Mouse (Mus musculus): Measurements from ENCODE around the gene Tmem131. TPM values are rescaled to one million over a fixed set of nuclear protein-coding genes. Genes with fewer than 3 reads are reported as not detected.
"Not testable (repeated sequence)": the region's sequence is repeated elsewhere in the genome, so short reads cannot be mapped to it uniquely, and the experiment has no call there.

Tmem131 gene
- polyA plus RNA-seq, 1 experiment from 2014 or later: 22.1 TPM

GRCm38 (mm10) chr1:36914455-36915199 is 28.8 kb downstream of the Tmem131 start:
- no peak for ATAC-seq (ENCODE audit: low read depth)
- WGBS: 49% methylated on average over 7 of the region's 7 CpGs
- H3K9me3 ChIP-seq (ENCODE audit: control insufficient read depth, low read length): no peaks in the 10 kb centered on the region
- peaks cover 6% of the 10 kb centered on the region; the same call in 1 of the 2 replicates for H3K4me1 ChIP-seq (ENCODE audit: control insufficient read depth, insufficient read depth, low read length)
- no peak overlapping the region for H3K4me3 ChIP-seq (ENCODE audit: low read depth, low read length)
- H3K36me3 ChIP-seq (ENCODE audit: control insufficient read depth, insufficient read depth, low read length): no peaks in the 10 kb centered on the region
- no peaks in the 10 kb centered on the region for H3K27me3 ChIP-seq (ENCODE audit: control insufficient read depth, insufficient read depth, low read length)
- no peak overlapping the region for H3K9ac ChIP-seq (replicated peaks; ENCODE audit: low read depth, low read length)
- no peak overlapping the region for H3K4me2 ChIP-seq (ENCODE audit: low read depth, low read length)
- no peak overlapping the region for H3K27ac ChIP-seq (ENCODE audit: low read depth, low read length)

- ATAC-seq (ENCODE audit: low read depth): no peak
- Histone ChIP-seq H3K9ac (replicated peaks; ENCODE audit: low read depth, low read length) (no peak overlapping the region), H3K9me3 (ENCODE audit: control insufficient read depth, low read length) (no peaks in the 10 kb centered on the region), H3K4me1 (ENCODE audit: control insufficient read depth, insufficient read depth, low read length) (peaks cover 3% of the 10 kb centered on the region; the same call in 1 of the 2 replicates), H3K36me3 (ENCODE audit: control insufficient read depth, insufficient read depth, low read length) (no peaks in the 10 kb centered on the region), H3K27ac (ENCODE audit: low read depth, low read length) (no peak overlapping the region), H3K4me3 (ENCODE audit: low read depth, low read length) (no peak overlapping the region), H3K4me2 (ENCODE audit: low read depth, low read length) (no peak overlapping the region), H3K27me3 (ENCODE audit: control insufficient read depth, insufficient read depth, low read length) (no peaks in the 10 kb centered on the region)
- WGBS: 93% methylated on average over 7 of the region's 7 CpGs
These were observed 29.7 kb downstream of the Tmem131 start for GRCm38 (mm10) chr1:36913806-36914205.

- Histone ChIP-seq H3K27me3 (ENCODE audit: control insufficient read depth, insufficient read depth, low read length) (no peaks in the 10 kb centered on the region), H3K27ac (ENCODE audit: low read depth, low read length) (no peak overlapping the region), H3K9ac (replicated peaks; ENCODE audit: low read depth, low read length) (no peak overlapping the region), H3K4me3 (ENCODE audit: low read depth, low read length) (no peak overlapping the region), H3K4me1 (ENCODE audit: control insufficient read depth, insufficient read depth, low read length) (no peaks in the 10 kb centered on the region), H3K4me2 (ENCODE audit: low read depth, low read length) (no peak overlapping the region), H3K9me3 (ENCODE audit: control insufficient read depth, low read length) (no peaks in the 10 kb centered on the region), H3K36me3 (ENCODE audit: control insufficient read depth, insufficient read depth, low read length) (no peaks in the 10 kb centered on the region)
- ATAC-seq (ENCODE audit: low read depth): no peak
- WGBS: 100% methylated on average over 1 of the region's 1 CpGs
These were observed 31.2 kb downstream of the Tmem131 start for GRCm38 (mm10) chr1:36912239-36912638.

GRCm38 (mm10) chr1:36911603-36912002 is 31.9 kb downstream of the Tmem131 start:
- WGBS: 90% methylated on average over 3 of the region's 3 CpGs
- no peak for ATAC-seq (ENCODE audit: low read depth)
- Histone ChIP-seq H3K9ac (replicated peaks; ENCODE audit: low read depth, low read length) (no peak overlapping the region), H3K27me3 (ENCODE audit: control insufficient read depth, insufficient read depth, low read length) (no peaks in the 10 kb centered on the region), H3K27ac (ENCODE audit: low read depth, low read length) (no peak overlapping the region), H3K4me1 (ENCODE audit: control insufficient read depth, insufficient read depth, low read length) (no peaks in the 10 kb centered on the region), H3K9me3 (ENCODE audit: control insufficient read depth, low read length) (no peaks in the 10 kb centered on the region), H3K4me3 (ENCODE audit: low read depth, low read length) (no peak overlapping the region), H3K36me3 (ENCODE audit: control insufficient read depth, insufficient read depth, low read length) (no peaks in the 10 kb centered on the region), H3K4me2 (ENCODE audit: low read depth, low read length) (no peak overlapping the region)

- Histone ChIP-seq H3K4me3 (ENCODE audit: low read depth, low read length) (no peak overlapping the region), H3K9ac (replicated peaks; ENCODE audit: low read depth, low read length) (no peak overlapping the region), H3K36me3 (ENCODE audit: control insufficient read depth, insufficient read depth, low read length) (no peaks in the 10 kb centered on the region), H3K4me1 (ENCODE audit: control insufficient read depth, insufficient read depth, low read length) (no peaks in the 10 kb centered on the region), H3K27me3 (ENCODE audit: control insufficient read depth, insufficient read depth, low read length) (no peaks in the 10 kb centered on the region), H3K4me2 (ENCODE audit: low read depth, low read length) (no peak overlapping the region), H3K9me3 (ENCODE audit: control insufficient read depth, low read length) (no peaks in the 10 kb centered on the region), H3K27ac (ENCODE audit: low read depth, low read length) (no peak overlapping the region)
- WGBS: 94% methylated on average over 5 of the region's 5 CpGs
- ATAC-seq (ENCODE audit: low read depth): no peak
These were observed 33.1 kb downstream of the Tmem131 start for GRCm38 (mm10) chr1:36910397-36910796.

GRCm38 (mm10) chr1:36909965-36910364 is 33.5 kb downstream of the Tmem131 start:
- not testable (repeated sequence) for H3K27me3 ChIP-seq (ENCODE audit: control insufficient read depth, insufficient read depth, low read length); ATAC-seq (ENCODE audit: low read depth); H3K4me2 ChIP-seq (ENCODE audit: low read depth, low read length); H3K36me3 ChIP-seq (ENCODE audit: control insufficient read depth, insufficient read depth, low read length); H3K4me3 ChIP-seq (ENCODE audit: low read depth, low read length); H3K27ac ChIP-seq (ENCODE audit: low read depth, low read length); H3K9ac ChIP-seq (replicated peaks; ENCODE audit: low read depth, low read length); H3K4me1 ChIP-seq (ENCODE audit: control insufficient read depth, insufficient read depth, low read length); H3K9me3 ChIP-seq (ENCODE audit: control insufficient read depth, low read length)
- 94% methylated on average over 7 of the region's 7 CpGs for WGBS

- 0 out of 2 replicates have a peak, but pooled peaks cover 3% of the 10 kb centered on the region for H3K4me1 ChIP-seq (ENCODE audit: control insufficient read depth, insufficient read depth, low read length)
- no peaks in the 10 kb centered on the region for H3K36me3 ChIP-seq (ENCODE audit: control insufficient read depth, insufficient read depth, low read length)
- H3K4me3 ChIP-seq (ENCODE audit: low read depth, low read length): no peak overlapping the region
- H3K27ac ChIP-seq (ENCODE audit: low read depth, low read length): no peak overlapping the region
- no peaks in the 10 kb centered on the region for H3K27me3 ChIP-seq (ENCODE audit: control insufficient read depth, insufficient read depth, low read length)
- no peak overlapping the region for H3K4me2 ChIP-seq (ENCODE audit: low read depth, low read length)
- no peak for ATAC-seq (ENCODE audit: low read depth)
- WGBS: 86% methylated on average over 3 of the region's 3 CpGs
- H3K9ac ChIP-seq (replicated peaks; ENCODE audit: low read depth, low read length): no peak overlapping the region
- H3K9me3 ChIP-seq (ENCODE audit: control insufficient read depth, low read length): no peaks in the 10 kb centered on the region
These were observed 38.2 kb downstream of the Tmem131 start for GRCm38 (mm10) chr1:36905216-36905615.

- no peak overlapping the region for H3K4me3 ChIP-seq (ENCODE audit: low read depth, low read length)
- WGBS: 73% methylated on average over 6 of the region's 6 CpGs
- no peak for ATAC-seq (ENCODE audit: low read depth)
These were observed 39.0 kb downstream of the Tmem131 start for GRCm38 (mm10) chr1:36904489-36904888.

GRCm38 (mm10) chr1:36904084-36904451 is 39.4 kb downstream of the Tmem131 start:
- Histone ChIP-seq H3K27ac (ENCODE audit: low read depth, low read length) (no peak overlapping the region), H3K4me1 (ENCODE audit: control insufficient read depth, insufficient read depth, low read length) (0 out of 2 replicates have a peak, but pooled peaks cover 3% of the 10 kb centered on the region), H3K4me2 (ENCODE audit: low read depth, low read length) (no peak overlapping the region), H3K9me3 (ENCODE audit: control insufficient read depth, low read length) (no peaks in the 10 kb centered on the region), H3K9ac (replicated peaks; ENCODE audit: low read depth, low read length) (no peak overlapping the region), H3K36me3 (ENCODE audit: control insufficient read depth, insufficient read depth, low read length) (no peaks in the 10 kb centered on the region), H3K4me3 (ENCODE audit: low read depth, low read length) (no peak overlapping the region), H3K27me3 (ENCODE audit: control insufficient read depth, insufficient read depth, low read length) (no peaks in the 10 kb centered on the region)
- WGBS: 77% methylated on average over 3 of the region's 3 CpGs
- ATAC-seq (ENCODE audit: low read depth): no peak

More at GRCm38 (mm10) chr1:36904489-36904888, 39.0 kb downstream of the Tmem131 start:
- Histone ChIP-seq H3K4me1 (ENCODE audit: control insufficient read depth, insufficient read depth, low read length) (0 out of 2 replicates have a peak, but pooled peaks cover 3% of the 10 kb centered on the region), H3K36me3 (ENCODE audit: control insufficient read depth, insufficient read depth, low read length) (no peaks in the 10 kb centered on the region), H3K9me3 (ENCODE audit: control insufficient read depth, low read length) (no peaks in the 10 kb centered on the region), H3K27me3 (ENCODE audit: control insufficient read depth, insufficient read depth, low read length) (no peaks in the 10 kb centered on the region), H3K9ac (replicated peaks; ENCODE audit: low read depth, low read length) (no peak overlapping the region), H3K27ac (ENCODE audit: low read depth, low read length) (no peak overlapping the region), H3K4me2 (ENCODE audit: low read depth, low read length) (no peak overlapping the region)

Data from neural tube, embryonic 14.5 days (tissue).